Mouse (Mus musculus) heart, adult 18-20 months (tissue): Measurements from ENCODE around the gene Anapc7. TPM values are rescaled to one million over a fixed set of nuclear protein-coding genes. Genes with fewer than 3 reads are reported as not detected.
"Not testable (repeated sequence)": the region's sequence is repeated elsewhere in the genome, so short reads cannot be mapped to it uniquely, and the experiment has no call there.

Experiments used
- DNase-seq, 2 experiments: peaks; one replicate each; pipeline ENCODE4 v3.0.0; 2021 to 2022; ENCODE audit warnings: mixed read lengths in 1 of 2
- total RNA-seq, 2 experiments: library from RNA; stranded (reverse); gene quantifications; 2 replicates each; pipeline ENCODE4 v1.2.3; 2021

Gene Anapc7
- total RNA-seq, 2 experiments from 2014 or later: 31.8 to 32.4 TPM

- no peak for DNase-seq
These were observed 16.0 kb upstream of the Anapc7 start for GRCm38 (mm10) chr5:122405537-122405936.

- no peak for DNase-seq
These were observed 11.5 kb upstream of the Anapc7 start for GRCm38 (mm10) chr5:122409692-122410645.

- peak in 1 of 2 experiments; percentile 63 for DNase-seq
These were observed 9.6 kb upstream of the Anapc7 start for GRCm38 (mm10) chr5:122411892-122412291.

GRCm38 (mm10) chr5:122412826-122413225 lies 8.7 kb upstream of the Anapc7 start:
- DNase-seq: peak; percentile 34 to 62

GRCm38 (mm10) chr5:122414351-122414750 lies 7.1 kb upstream of the Anapc7 start:
- DNase-seq: no peak

- no peak for DNase-seq
These were observed 6.0 kb upstream of the Anapc7 start for GRCm38 (mm10) chr5:122415465-122415864.

- not testable (repeated sequence) for DNase-seq
These were observed 817 bp upstream of the Anapc7 start for GRCm38 (mm10) chr5:122420676-122421075.

- DNase-seq: peak; percentile 92 to 97
These were observed 825 bp downstream of the Anapc7 start for GRCm38 (mm10) chr5:122422071-122422964.

- DNase-seq: no peak
These were observed 1.6 kb downstream of the Anapc7 start for GRCm38 (mm10) chr5:122423083-122423482.

- DNase-seq: no peak
These were observed 4.1 kb downstream of the Anapc7 start for GRCm38 (mm10) chr5:122425550-122425949.

- DNase-seq: no peak
These were observed 8.7 kb downstream of the Anapc7 start for GRCm38 (mm10) chr5:122430036-122430775.

GRCm38 (mm10) chr5:122431221-122431620 lies 9.7 kb downstream of the Anapc7 start:
- no peak for DNase-seq

GRCm38 (mm10) chr5:122434541-122434940 lies 13.0 kb downstream of the Anapc7 start:
- DNase-seq: no peak

GRCm38 (mm10) chr5:122439400-122440094 lies 18.1 kb downstream of the Anapc7 start:
- DNase-seq: peak; percentile 58 to 61

- DNase-seq: peak; percentile 70 to 74
These were observed 18.7 kb downstream of the Anapc7 start for GRCm38 (mm10) chr5:122440095-122440630.

- DNase-seq: no peak
These were observed 23.0 kb downstream of the Anapc7 start for GRCm38 (mm10) chr5:122444492-122444891.

- DNase-seq: no peak
These were observed 23.6 kb downstream of the Anapc7 start for GRCm38 (mm10) chr5:122445051-122445610.

GRCm38 (mm10) chr5:122447857-122448256 lies 26.4 kb downstream of the Anapc7 start:
- DNase-seq: peak; percentile 24 to 42

- DNase-seq: no peak
These were observed 27.4 kb downstream of the Anapc7 start for GRCm38 (mm10) chr5:122448869-122449268.

- DNase-seq: peak; percentile 47 to 54
These were observed 28.5 kb downstream of the Anapc7 start for GRCm38 (mm10) chr5:122449946-122450345.

GRCm38 (mm10) chr5:122450913-122451317 lies 29.4 kb downstream of the Anapc7 start:
- peak; percentile 49 to 51 for DNase-seq
